Mouse (Mus musculus) bone marrow macrophage, adult 2 months (primary cell): ENCODE data around the gene Lrtm2.

ENCODE experiments used
- CTCF ChIP-seq: IDR thresholded peaks from 2 replicates; pipeline ENCODE4 v1.5.1; 2012; ENCODE audit warnings: low read depth, mild to moderate bottlenecking, low read length, moderate library complexity
- POLR2A ChIP-seq: IDR thresholded peaks from 2 replicates; pipeline ENCODE4 v1.6.1; 2012; ENCODE audit warnings: mild to moderate bottlenecking, low read depth, low read length, borderline replicate concordance

- TF ChIP-seq CTCF (no peak), POLR2A (no peak)
Observed at GRCm38 (mm10) chr6:119329215-119329714, 1.3 kb downstream of the Lrtm2 start.
